Comparison of ENCODE assay signal across 8 mouse cellular contexts in the genomic region with DNA sequence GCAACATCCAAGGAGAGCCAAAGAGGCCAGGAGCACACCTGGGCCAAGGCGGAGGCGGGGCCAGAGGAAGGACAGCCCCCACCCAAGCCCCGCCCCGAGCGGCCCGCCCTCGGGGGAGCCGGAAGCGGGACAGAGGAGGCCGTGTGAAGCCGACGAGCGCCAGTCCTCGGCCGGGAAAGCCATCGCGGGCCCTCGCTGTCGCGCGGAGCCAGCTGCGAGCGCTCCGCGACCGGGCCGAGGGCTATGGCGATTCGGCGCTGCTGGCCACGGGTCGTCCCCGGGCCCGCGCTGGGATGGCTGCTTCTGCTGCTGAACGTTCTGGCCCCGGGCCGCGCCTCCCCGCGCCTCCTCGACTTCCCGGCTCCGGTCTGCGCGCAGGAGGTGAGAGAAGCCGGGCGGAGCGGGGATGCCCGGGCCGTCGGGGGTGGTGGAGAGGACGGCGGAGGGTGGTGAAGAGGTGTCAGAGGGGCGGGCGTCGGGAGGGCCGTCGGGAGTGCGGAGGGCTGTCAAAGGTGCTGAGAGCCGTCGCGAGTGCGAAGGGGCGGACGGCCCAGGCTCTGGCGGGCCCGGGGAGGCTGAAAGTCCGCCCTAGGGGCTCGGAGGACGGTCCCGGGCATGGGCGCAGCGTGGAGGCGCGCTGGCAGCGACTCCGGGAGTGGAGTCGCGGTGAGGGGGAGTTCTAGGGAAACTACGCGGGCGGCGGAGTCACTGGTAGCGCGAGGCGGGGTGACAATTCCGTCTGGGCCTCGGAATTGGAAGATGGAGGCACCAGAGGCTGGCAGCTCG. TPM values are rescaled to one million over a fixed set of nuclear protein-coding genes. Genes with fewer than 3 reads are reported as not detected.
DNase-seq lines count a peak whose midpoint lies in the region; ATAC-seq lines count a peak whose summit lies in the region.

Gene Il17ra, plus strand, starts transcription at position 162 of the 786 bp plus-strand sequence.

- peak; percentile 82 for ATAC-seq in erythroid progenitor cell, adult 5-6 weeks (replicated peaks; ENCODE audit: low FRiP score, poor library complexity, severe bottlenecking)
- ATAC-seq in megakaryocyte, adult 5-6 weeks (ENCODE audit: poor library complexity, severe bottlenecking) = peak; percentile 68

- intact Hi-C loops in heart, postnatal 14 days (cut with DNase I) = no loop called here

- DNase-seq in ES-CJ7 (ENCODE audit: low read depth, low spot score) = peak; percentile 72
- peak; percentile 88 for DNase-seq in adrenal gland, postnatal 10 days
- peak; percentile 80 to 81 for DNase-seq in heart, postnatal 14 days
- peak; percentile 82 to 90 for DNase-seq in kidney, postnatal 4 days
- DNase-seq in retina, postnatal 7 days (ENCODE audit: low read depth, low spot score) = peak; percentile 41
- DNase-seq in urinary bladder, postnatal 4 days (ENCODE audit: low spot score in 2 of 2) = peak; percentile 74 to 76

RNA-seq across cellular contexts. Expression of gene Il17ra, which starts in this region (rescaled TPM):
- total RNA-seq in adrenal gland, postnatal 10 days (2021) = 10 to 100 TPM in 1 of 2 experiments, 1 to 10 TPM in 1; 9.6 to 11.3 TPM
- 8.4 and 11.5 TPM in 2 replicates for total RNA-seq in erythroid progenitor cell, adult 5-6 weeks (2015; ENCODE audit: low replicate concordance)
- total RNA-seq in erythroid progenitor cell, adult 5-6 weeks (2017; ENCODE audit: low replicate concordance) = 10.5 and 11.7 TPM in 2 replicates
- 1 to 10 TPM; 3.3 to 5.4 TPM for total RNA-seq in heart, postnatal 14 days (2021)
- total RNA-seq in megakaryocyte, adult 5-6 weeks (2015) = 93.8 and 108 TPM in 2 replicates
- 76.6 and 79.8 TPM in 2 replicates for total RNA-seq in megakaryocyte, adult 5-6 weeks (2017)

Comparison
In these comparisons a context has a peak if more than half of its experiments do, and no peak if none do; other contexts are left out.
1. Peak in every context shown above with its lines: DNase-seq and ATAC-seq.
2. RNA of gene Il17ra (total RNA-seq): 76.6 to 108 TPM in megakaryocyte, adult 5-6 weeks; 8.4 to 11.7 TPM in erythroid progenitor cell, adult 5-6 weeks, 9.6 to 11.3 TPM in adrenal gland, postnatal 10 days and 3.3 to 5.4 TPM in heart, postnatal 14 days; every median in the first group is over 4 times any median in the second.